Mouse (Mus musculus): ENCODE measurements at regions not wholly inside any gene's neighbourhood (a gene's known extent, or its start where the extent isn't known, plus 50 kb on each side); places are given as distances from the start of the nearest gene placed in this dataset.

DNA sequence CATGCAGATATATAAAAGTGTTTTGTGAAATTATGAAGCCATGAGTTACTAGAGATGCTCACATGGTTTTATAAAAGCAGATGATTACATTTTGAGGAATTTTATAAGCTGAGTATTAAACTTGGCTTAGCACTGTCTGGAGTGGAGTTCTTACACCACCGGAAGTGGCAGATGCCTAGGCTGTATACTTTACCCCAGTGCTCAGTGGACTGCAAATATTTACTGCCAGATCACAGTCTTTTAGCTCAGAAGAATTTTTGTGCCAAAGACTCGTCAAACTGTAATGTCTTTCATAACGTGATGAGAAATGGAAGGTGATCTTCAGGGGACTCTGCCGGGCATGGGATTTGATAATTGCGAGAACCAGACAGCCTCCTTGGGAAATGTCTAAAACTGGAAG lies 136.1 kb upstream of the 9330182O14Rik start:
- DNase-seq (ENCODE audit: low read depth, low spot score), result no peak

DNA sequence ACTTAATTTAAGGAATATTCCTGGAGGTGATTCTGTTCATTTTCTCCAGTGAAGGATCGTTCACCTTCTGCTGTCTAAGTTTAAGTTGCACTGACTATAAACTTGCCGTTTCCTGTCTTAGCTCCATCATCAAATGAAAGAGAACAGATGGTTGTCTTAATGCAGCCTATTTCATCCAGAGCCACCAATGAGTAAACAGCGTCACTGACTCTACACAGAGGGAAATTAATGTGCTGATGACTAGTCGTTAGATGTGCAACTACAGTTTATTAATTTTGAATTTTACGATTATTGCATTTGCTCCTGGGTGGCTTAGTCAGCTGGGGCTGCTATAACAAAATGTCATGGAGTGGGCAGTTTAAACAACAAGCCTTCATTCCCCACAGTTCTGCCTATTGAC lies 134.1 kb upstream of the 9330182O14Rik start:
- no peak for DNase-seq (ENCODE audit: low read depth, low spot score)

DNA sequence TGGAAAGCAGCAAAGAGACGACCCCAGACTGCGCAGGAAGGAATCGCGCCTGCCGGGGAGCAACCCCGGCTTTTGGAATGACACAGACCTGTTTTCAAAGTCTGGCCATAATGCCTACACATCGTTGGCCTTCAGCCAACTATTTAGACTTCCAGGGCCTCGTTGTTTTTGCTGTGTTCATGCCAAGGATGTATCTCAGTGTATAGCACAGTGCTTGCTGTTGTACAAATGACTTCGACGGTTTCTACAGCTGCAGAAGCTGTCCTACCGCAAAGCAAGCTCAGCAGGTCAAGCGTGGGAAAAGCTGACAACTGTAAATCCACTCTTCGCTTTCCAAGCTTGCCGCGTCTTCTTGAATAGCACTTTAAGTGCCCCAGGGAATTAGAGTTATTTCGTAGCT lies 129.1 kb upstream of the 9330182O14Rik start:
- DNase-seq (ENCODE audit: low read depth, low spot score), result no peak

DNA sequence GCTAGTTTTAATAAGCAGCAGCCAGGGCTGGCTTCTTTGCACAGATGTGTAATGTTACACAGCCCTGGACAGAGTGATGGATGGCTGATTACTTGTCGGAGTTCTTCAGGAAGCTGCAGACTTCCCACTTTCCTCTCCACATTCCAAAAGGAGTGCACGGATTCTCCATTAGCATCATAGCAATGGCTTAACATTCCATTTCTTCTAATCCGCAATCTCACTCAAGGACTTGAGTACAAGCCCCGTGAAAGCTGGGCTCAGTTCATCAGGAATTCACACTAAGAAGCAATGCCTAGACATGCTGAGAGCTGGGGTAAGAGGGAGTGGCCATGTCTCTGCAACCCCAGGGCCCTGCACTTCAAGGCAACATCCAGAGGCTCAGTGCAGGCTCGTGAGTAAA lies 126.3 kb upstream of the 9330182O14Rik start:
- DNase-seq (ENCODE audit: low read depth, low spot score), result peak; percentile 40

DNA sequence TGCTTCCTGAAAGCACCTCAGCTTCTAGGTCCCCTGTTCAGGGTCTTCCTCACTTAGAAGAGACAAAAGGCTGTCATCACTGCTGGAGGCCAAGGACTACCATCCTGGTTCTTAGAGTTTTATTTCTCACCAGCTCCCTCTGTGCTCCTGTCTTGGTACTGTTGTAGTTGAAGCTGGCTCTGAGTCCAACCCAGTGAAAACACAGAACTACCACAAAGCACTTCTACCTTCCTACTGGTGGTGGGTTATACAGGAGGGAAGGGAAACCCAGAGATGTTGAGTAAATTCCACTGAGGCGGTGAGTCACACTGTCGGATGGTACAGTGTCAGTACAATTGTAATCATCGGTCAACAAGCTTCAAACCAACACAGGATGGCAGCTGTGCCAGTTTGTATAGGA lies 120.3 kb upstream of the 9330182O14Rik start:
- DNase-seq (ENCODE audit: low read depth, low spot score), result no peak

DNA sequence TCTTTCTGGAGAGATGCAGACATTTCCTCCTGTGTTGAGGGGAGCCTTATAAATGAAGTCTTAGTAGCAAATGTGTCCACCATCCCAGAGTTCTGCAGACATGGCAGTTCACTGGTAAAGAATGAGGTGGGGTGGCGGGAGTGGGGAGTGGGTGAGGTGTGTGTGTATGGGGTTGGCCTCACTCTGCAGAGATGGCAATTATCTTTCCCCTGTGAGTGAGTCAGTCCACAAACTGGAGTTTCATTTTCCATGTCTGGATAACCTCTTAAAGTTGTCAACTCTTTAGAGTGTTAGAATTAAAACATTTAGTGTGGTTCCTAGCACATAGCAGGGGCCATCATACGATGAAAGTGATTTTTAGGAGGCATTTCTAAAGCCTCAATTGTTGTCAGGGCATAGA lies 117.1 kb upstream of the 9330182O14Rik start:
- no peak for DNase-seq (ENCODE audit: low read depth, low spot score)

DNA sequence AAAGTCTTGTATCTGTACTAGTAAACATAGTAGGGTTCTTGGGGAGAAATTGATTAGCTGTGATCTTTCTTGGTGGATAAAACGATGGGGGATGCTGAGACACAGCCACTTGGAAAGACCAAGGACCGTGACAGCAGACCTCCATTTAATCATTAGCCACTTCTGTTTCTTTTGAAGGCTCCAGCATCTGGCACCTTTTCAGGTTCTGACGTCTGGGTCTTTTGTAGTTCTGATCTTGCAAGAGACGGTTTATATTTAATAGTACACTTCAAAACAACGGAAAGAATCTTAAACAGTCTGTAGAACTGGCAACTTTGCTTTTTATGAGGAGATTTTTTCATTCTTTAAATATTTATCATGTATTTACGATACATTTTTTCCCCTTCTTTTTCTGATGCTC lies 116.6 kb upstream of the 9330182O14Rik start:
- DNase-seq (ENCODE audit: low read depth, low spot score), result no peak

DNA sequence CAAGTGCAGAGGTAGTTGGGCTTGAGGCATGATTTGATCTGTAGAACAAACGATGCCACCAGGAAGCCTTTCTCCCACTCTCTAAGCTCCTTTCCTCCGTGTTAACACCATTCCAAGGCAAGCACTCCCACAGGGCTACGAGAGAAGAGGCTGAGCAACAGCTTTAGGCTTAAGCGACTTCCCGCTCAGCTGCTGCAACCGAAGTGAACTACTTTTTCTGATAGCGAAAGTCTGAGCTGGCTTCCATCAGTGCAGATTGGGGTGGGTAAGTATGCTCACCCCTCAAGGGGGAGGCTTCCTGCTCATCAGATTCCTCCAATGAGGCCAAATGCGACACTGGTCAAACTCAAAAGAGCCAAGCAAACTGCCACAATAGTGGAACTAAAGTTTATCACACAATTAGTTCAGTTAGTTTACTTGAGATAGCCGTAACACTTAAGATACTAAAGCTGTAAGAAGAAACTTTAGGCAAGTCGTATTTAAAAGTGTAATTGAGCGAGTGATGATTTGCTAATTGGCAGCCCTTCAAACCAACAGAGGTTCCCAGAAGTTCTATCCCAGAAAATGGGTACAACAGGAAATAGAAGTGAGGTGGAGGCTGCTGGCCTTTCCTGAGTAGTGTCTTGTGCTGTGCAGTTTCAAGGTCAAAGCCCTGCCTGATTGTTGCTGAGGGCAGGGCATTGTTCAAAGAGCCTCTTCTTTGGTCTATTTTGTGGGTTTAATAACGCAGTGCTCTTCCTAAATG lies 115.9 kb upstream of the 9330182O14Rik start:
- DNase-seq (ENCODE audit: low read depth, low spot score), result no peak

DNA sequence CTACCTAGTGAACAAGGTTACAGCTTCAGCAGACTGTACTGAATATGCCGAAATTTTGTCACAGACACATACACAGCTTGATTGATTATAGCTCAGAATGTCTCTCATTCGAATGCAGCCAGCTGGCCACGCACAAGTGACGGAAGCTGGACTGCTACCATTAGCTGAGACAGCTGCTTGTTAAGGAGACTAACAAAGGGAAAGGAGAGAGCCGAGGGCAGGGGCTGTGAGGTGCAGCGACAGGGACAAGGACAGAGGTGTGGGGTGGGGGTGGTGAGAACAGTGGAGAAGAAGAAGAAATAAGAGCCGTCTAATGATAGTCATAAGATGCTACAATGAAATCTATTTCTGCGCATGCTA lies 115.4 kb upstream of the 9330182O14Rik start:
- DNase-seq (ENCODE audit: low read depth, low spot score), result no peak

DNA sequence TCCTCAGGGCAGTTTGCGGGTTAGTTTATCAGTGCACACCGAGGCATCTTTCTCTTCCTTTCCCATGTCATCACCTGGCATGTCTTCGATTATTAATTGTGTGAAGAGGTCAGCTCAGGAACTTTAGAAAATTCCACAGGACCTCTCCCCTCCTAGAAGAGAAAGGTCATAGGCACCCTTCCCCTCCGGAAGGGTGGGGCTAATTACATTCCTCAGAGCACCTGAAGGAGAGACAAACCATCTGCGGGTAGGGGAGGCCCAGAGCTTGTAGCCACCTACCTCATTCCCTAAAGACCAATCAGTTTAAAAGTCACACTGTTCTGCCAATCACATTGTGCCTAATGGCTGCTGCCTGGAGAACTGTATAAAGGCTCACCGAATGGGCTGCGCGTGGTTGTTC lies 114.9 kb upstream of the 9330182O14Rik start:
- no peak for DNase-seq (ENCODE audit: low read depth, low spot score)

DNA sequence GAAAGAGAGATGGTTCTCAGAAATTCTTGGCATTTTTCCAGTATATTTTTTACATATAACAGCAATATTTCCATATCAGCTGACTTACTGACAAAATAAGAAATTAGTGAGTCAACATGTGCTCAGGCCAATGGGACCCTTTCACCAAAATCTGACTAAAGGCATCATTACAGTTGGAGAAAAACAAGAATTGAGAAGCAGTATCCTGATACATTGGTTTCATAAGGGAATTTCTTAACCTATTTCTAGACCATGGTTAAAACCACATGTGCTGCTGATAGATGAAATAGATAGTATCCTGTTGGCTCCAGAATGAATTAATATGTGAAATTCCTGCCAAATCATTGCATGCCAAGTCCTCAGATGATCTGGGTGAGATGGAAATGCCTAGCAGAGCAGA lies 114.1 kb upstream of the 9330182O14Rik start:
- no peak for DNase-seq (ENCODE audit: low read depth, low spot score)

DNA sequence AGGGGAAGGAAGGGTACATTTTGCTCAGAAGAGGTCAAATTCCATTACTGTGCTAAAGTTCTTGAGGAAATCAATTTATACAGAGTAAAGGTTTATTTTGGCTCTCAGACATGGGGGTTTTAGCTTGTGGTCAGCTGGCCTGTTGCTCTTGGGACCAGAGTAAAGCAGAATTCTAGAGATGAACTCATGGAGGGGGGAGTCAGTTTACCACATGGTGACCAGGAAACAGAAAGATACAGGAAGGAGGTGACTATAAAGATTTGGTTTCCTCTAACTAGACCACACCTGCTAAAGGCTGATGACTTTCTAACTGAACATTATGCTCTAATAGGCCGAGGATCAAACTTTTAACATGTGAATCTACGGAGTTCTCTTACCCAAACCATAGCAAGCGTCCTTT lies 113.5 kb upstream of the 9330182O14Rik start:
- DNase-seq (ENCODE audit: low read depth, low spot score), result no peak

DNA sequence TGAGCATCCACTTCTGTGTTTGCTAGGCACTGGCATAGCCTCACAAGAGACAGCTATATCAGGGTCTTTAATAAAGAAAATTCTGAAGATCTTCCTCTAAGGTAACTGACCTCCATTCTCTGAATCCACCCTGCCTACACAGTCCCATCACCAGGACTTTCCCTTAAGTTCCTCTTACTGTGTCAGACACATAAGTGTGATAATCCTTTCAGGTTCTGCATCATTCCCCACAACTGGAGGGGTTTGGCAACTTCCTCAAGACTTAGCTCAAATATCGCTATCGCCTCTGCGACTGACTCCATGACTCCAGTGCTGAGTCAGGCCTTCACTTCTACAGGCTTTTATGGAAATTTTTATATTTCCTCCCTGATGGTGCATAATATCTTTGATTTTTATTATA lies 111.0 kb upstream of the 9330182O14Rik start:
- no peak for DNase-seq (ENCODE audit: low read depth, low spot score)

DNA sequence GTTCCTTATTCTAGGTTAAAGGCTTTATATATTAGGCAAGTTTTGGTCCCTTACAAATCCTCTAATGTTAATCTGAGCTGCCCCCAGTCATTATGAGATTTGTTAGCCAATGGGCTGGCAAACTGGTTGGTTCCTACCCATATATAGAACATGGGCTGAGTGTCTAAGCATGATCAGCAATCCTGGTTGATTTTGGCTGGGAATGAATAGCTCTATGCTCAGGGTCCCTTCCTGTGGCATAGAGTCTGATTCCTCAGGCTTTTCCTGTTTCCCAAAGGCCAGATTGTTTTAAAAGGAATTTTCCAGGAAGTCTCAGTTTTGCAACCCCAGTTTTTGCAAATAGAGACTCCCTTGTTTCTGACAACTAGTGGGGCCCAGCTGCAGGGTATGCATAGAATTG lies 102.1 kb upstream of the 9330182O14Rik start:
- no peak for DNase-seq (ENCODE audit: low read depth, low spot score)

DNA sequence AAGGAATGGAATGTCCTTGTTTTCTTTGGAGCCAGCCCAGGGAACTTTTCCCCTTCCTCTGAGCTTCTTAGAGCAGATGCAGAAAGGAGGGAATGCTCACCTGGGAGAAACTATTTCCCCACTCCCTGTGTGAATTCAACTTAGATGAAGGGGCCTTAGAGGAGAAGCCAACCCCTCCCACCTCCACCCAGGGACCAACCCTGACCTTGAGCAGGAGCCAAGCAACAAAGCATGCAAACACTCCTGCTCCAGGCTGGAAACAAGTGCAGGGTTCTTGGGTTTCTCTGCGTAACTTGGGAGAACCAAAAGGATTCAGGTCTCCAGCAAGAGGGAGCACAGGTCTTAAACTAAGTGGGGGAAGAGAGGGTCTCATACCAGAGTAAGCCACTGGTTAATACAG lies 98.0 kb upstream of the 9330182O14Rik start:
- DNase-seq (ENCODE audit: low read depth, low spot score), result no peak

DNA sequence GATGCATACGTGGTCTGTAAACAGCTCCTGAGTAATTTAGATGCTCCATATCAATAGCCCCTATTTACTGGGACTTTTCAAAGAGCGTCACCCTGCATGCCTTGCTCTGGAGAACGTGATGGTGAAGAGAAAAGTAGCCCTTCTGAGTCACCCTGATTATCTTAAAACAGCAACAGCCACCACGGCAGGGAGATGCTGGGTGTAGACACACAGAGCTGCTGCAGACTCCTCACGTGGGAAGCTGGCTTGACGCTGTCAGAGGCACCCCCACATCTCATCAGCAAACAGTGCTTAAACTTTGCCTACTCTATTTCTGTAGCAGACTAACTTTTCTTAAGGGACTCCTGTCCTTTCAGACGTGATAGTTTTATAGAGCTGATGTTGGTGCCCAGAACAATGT lies 96.9 kb upstream of the 9330182O14Rik start:
- DNase-seq (ENCODE audit: low read depth, low spot score), result no peak

DNA sequence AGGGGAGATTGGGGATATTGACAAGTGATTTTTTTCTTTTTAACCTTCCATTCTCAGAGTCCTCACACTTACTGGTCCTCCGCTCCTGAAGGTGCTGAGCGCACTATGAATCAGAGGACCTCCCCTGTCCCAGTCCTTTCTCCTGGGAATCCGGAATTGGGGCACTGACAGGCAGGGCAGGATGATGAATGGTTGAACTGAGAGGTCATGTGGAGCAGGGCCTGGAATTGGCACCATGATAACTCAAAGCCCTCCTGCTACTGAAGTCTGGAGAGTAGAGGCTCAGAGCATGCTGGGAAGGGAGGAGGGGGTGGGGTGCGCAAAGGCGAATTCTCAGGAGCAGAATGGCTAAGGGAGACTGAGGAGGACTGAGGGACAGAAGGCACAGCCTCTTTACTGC lies 87.9 kb upstream of the 9330182O14Rik start:
- peak; percentile 14 for DNase-seq (ENCODE audit: low read depth, low spot score)

DNA sequence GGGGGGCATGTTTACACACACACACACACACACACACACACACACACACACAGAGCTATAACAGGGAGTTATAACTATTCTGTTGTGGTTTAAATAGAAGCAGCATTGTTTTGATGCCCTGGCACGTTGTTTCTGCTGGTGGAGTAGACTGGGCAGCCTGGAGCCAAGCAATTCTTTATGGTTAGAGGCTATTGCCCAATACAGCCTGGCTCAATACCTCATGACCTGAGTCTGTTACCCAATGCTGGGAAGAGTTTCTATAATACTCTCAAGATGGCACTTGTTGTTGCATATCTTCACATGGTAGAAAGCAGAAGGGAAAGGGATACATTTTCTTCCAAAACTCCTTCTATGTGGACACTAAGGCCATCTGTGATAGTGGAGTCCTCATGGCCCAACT lies 87.1 kb upstream of the 9330182O14Rik start:
- no peak for DNase-seq (ENCODE audit: low read depth, low spot score)

DNA sequence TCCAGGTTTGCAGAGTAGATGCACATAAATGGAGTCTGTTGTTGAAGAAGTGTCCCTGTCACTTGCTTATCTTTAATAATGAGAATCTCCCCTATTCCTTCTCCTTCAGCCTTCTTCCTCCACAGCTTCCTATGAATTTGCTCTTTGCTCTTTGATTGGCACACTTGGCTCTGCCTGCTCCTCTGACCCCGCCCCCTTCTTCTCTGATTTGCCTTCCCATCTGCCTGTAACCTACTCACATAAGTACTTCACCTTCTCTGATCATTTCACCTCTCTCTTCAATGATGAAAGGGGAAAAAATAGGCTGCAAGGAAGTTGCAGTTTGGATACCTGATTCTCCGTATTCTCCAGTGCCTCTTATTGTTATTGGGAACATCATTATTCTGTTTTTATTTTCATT lies 66.1 kb upstream of the 9330182O14Rik start:
- DNase-seq (ENCODE audit: low read depth, low spot score), result no peak

DNA sequence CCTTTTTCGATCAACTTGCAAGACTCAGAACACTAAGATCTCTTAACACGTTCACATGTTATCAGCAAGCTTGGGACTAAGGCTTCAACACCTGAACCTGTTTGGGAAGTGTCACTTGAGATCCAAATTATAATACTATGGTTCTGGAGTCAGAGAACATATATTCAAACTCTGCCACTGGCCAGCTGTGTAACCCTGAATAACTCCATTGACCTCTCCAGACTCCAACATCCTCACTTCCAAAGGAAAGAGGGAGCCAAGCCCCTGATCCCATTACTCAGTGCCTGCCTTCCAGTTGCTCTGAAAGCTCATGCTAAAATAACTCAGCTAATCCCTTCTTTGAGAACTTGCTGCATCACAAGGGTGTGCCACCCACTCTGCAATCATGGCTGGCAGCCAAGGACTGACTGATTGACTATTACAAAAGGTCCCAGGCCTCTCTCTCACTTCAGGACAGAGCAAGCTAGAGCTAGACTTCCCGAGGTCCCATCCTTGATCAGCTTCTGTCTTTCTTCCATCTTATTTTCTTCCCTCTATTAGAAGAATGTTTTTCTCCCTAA lies 58.8 kb upstream of the 9330182O14Rik start:
- peak; percentile 8 for DNase-seq (ENCODE audit: low read depth, low spot score)

DNA sequence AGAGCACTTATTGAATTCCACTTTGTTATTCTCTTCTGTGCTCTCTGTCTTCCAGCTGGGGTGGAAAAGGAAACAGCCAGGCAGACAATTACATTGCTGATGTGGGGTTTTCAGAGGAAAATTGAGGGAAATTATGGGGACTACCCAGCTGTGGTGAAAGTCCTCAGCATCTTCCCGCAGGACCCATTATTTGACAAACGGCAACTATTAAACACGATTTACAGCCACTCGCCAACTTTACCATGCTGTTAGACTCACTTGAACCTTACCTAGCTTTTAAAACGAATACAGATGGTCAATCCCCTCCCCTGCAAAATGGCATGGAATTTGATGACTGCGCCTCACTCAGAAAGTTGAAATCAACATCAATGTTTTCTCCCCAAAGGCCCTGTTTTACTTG lies 54.3 kb upstream of the 9330182O14Rik start:
- DNase-seq (ENCODE audit: low read depth, low spot score), result peak; percentile 63

Measured in forelimb bud, embryonic 11.5 days (tissue).